Mouse (Mus musculus): ENCODE results near the gene H2-T3.
"Not testable (repeated sequence)": the region's sequence is repeated elsewhere in the genome, so short reads cannot be mapped to it uniquely, and the experiment has no call there.

H2-T3 gene

GRCm38 (mm10) chr17:36190169-36190507 is at the start of gene H2-T3:
Gene H2-T3, minus strand, starts transcription at chr17:36190287.
- DNase-seq (ENCODE audit: low spot score in 2 of 2), result no peak

GRCm38 (mm10) chr17:36237321-36237921 is 47.3 kb upstream of the H2-T3 start:
- no peak for DNase-seq (ENCODE audit: low spot score in 2 of 2)

GRCm38 (mm10) chr17:36235300-36235699 is 45.2 kb upstream of the H2-T3 start:
- not testable (repeated sequence) for DNase-seq (ENCODE audit: low spot score in 2 of 2)

GRCm38 (mm10) chr17:36233572-36233971 is 43.5 kb upstream of the H2-T3 start:
- no peak for DNase-seq (ENCODE audit: low spot score in 2 of 2)

- DNase-seq (ENCODE audit: low spot score in 2 of 2), result peak; percentile 40 to 50
These were observed 41.2 kb upstream of the H2-T3 start for GRCm38 (mm10) chr17:36231318-36231717.

- DNase-seq (ENCODE audit: low spot score in 2 of 2), result no peak
These were observed 39.0 kb upstream of the H2-T3 start for GRCm38 (mm10) chr17:36229046-36229445.

- no peak for DNase-seq (ENCODE audit: low spot score in 2 of 2)
These were observed 36.8 kb upstream of the H2-T3 start for GRCm38 (mm10) chr17:36226921-36227320.

GRCm38 (mm10) chr17:36225231-36225824 is 35.2 kb upstream of the H2-T3 start:
- DNase-seq (ENCODE audit: low spot score in 2 of 2), result no peak

- DNase-seq (ENCODE audit: low spot score in 2 of 2), result no peak
These were observed 34.4 kb upstream of the H2-T3 start for GRCm38 (mm10) chr17:36224451-36224850.

- no peak for DNase-seq (ENCODE audit: low spot score in 2 of 2)
These were observed 28.6 kb upstream of the H2-T3 start for GRCm38 (mm10) chr17:36218594-36219155.

GRCm38 (mm10) chr17:36215586-36215985 is 25.5 kb upstream of the H2-T3 start:
- no peak for DNase-seq (ENCODE audit: low spot score in 2 of 2)

GRCm38 (mm10) chr17:36206846-36207245 is 16.8 kb upstream of the H2-T3 start:
- DNase-seq (ENCODE audit: low spot score in 2 of 2), result no peak

GRCm38 (mm10) chr17:36205862-36206261 is 15.8 kb upstream of the H2-T3 start:
- DNase-seq (ENCODE audit: low spot score in 2 of 2), result no peak

- DNase-seq (ENCODE audit: low spot score in 2 of 2), result peak; percentile 52 to 61
These were observed 15.4 kb upstream of the H2-T3 start for GRCm38 (mm10) chr17:36205456-36205855.

- DNase-seq (ENCODE audit: low spot score in 2 of 2), result no peak
These were observed 11.8 kb upstream of the H2-T3 start for GRCm38 (mm10) chr17:36201851-36202250.

- no peak for DNase-seq (ENCODE audit: low spot score in 2 of 2)
These were observed 8.2 kb upstream of the H2-T3 start for GRCm38 (mm10) chr17:36198317-36198716.

GRCm38 (mm10) chr17:36194471-36194870 is 4.4 kb upstream of the H2-T3 start:
- no peak for DNase-seq (ENCODE audit: low spot score in 2 of 2)

- DNase-seq (ENCODE audit: low spot score in 2 of 2), result peak in 1 of 2 experiments; percentile 29
These were observed 3.6 kb upstream of the H2-T3 start for GRCm38 (mm10) chr17:36193546-36194141.

GRCm38 (mm10) chr17:36192371-36192770 is 2.3 kb upstream of the H2-T3 start:
- DNase-seq (ENCODE audit: low spot score in 2 of 2), result no peak

- no peak for DNase-seq (ENCODE audit: low spot score in 2 of 2)
These were observed 457 bp downstream of the H2-T3 start for GRCm38 (mm10) chr17:36189491-36190168.

- DNase-seq (ENCODE audit: low spot score in 2 of 2), result no peak
These were observed 2.5 kb downstream of the H2-T3 start for GRCm38 (mm10) chr17:36187540-36187939.

- DNase-seq (ENCODE audit: low spot score in 2 of 2), result no peak
These were observed 7.9 kb downstream of the H2-T3 start for GRCm38 (mm10) chr17:36182212-36182611.

Measured in heart, adult 9 months (tissue).